Mouse (Mus musculus) limb, embryonic 11.5 days (tissue): ENCODE data around the gene Kank2. TPM values are rescaled to one million over a fixed set of nuclear protein-coding genes. Genes with fewer than 3 reads are reported as not detected.
A peak's percentile ranks its signal among the peaks of the same experiment; 100 is the strongest.

Source experiments
- ATAC-seq: fragments of 200-750 bp; cut with Nextera tagmentation; 2 replicates; pipeline ENCODE4 v1.8.0; 2017; ENCODE audit warnings: low read depth; ENCODE audit not compliant: insufficient number of reproducible peaks, low FRiP score, low TSS enrichment
- DNase-seq: peaks from one replicate; pipeline ENCODE4 v3.0.0-alpha.2; 2015; ENCODE audit warnings: low spot score
- H3K27ac ChIP-seq: fragments of 300-500 bp; sonication (generic); replicated peaks from 2 replicates; pipeline ENCODE4 v1.5.1; 2014; ENCODE audit warnings: low read depth, mild to moderate bottlenecking, low read length
- H3K27me3 ChIP-seq: fragments of 300-500 bp; sonication (generic); 2 replicates; pipeline ENCODE4 v1.6.1; 2014; ENCODE audit warnings: mild to moderate bottlenecking, low read length, mixed read lengths; ENCODE audit not compliant: control insufficient read depth, insufficient read depth
- H3K36me3 ChIP-seq: fragments of 300-500 bp; sonication (generic); 2 replicates; pipeline ENCODE4 v1.6.1; 2014; ENCODE audit warnings: mild to moderate bottlenecking, low read length, moderate library complexity, mixed read lengths; ENCODE audit not compliant: control insufficient read depth, insufficient read depth
- H3K4me1 ChIP-seq: fragments of 300-500 bp; sonication (generic); 2 replicates; pipeline ENCODE4 v1.6.1; 2014; ENCODE audit warnings: low read length, mixed read lengths; ENCODE audit not compliant: control insufficient read depth, insufficient read depth
- H3K4me2 ChIP-seq: fragments of 300-500 bp; sonication (generic); 2 replicates; pipeline ENCODE4 v1.6.1; 2014; ENCODE audit warnings: low read depth, mild to moderate bottlenecking, moderate library complexity; ENCODE audit not compliant: severe bottlenecking
- H3K4me3 ChIP-seq: fragments of 300-500 bp; sonication (generic); 2 replicates; pipeline ENCODE4 v1.5.1; 2014; ENCODE audit warnings: low read depth, low read length
- H3K9ac ChIP-seq: fragments of 300-500 bp; sonication (generic); 2 replicates; pipeline ENCODE4 v1.6.1; 2014; ENCODE audit warnings: mild to moderate bottlenecking, low read length
- H3K9me3 ChIP-seq: fragments of 300-500 bp; sonication (generic); 2 replicates; pipeline ENCODE4 v1.6.1; 2016; ENCODE audit warnings: low read length; ENCODE audit not compliant: control insufficient read depth
- WGBS: fragments of 180-500 bp; shearing (Covaris S2); extraction: QIAGEN DNeasy Blood & Tissue Kit; methylation state at CpG from one replicate; pipeline ENCODE4 v1.1.7; 2014; 5-methylcytosine and 5-hydroxymethylcytosine counted together
- microRNA-seq: library from miRNA; unstranded; fragments of <30 nt; microRNA quantifications from one replicate; pipeline ENCODE4, GENCODE M21; 2016
- polyA plus RNA-seq: library from polyadenylated mRNA; unstranded; fragments of >200 nt; fragmentation: Nextera tagmentation; extraction: Ambion mirVana; gene quantifications from 2 replicates; pipeline ENCODE4 v1.2.1, GENCODE M21; 2014

The Kank2 gene
- polyA plus RNA-seq, 1 experiment from 2014 or later = 11.6 TPM

GRCm38 (mm10) chr9:21723377-21724146 lies 75.0 kb downstream of the Kank2 start, which contains the start of gene Ldlr:
Gene Ldlr (plus strand): TSS chr9:21723483.
- peaks cover 5% of the 10 kb centered on the region for H3K4me1 ChIP-seq
- peak within 1 kb of the TSS; percentile 79 for H3K4me3 ChIP-seq
- ATAC-seq = peak; percentile 73
- H3K9ac ChIP-seq = peak within 1 kb of the TSS; percentile 74
- 0 out of 2 replicates have a peak, but pooled peaks cover 2% of the 10 kb centered on the region for H3K36me3 ChIP-seq
- H3K9me3 ChIP-seq = no peaks in the 10 kb centered on the region
- 0% methylated on average over 47 of the region's 47 CpGs for WGBS
- H3K4me2 ChIP-seq = peak within 1 kb of the TSS; percentile 66
- peak within 1 kb of the TSS; percentile 89 for H3K27ac ChIP-seq
- peak; percentile 90 for DNase-seq
- no peaks in the 10 kb centered on the region for H3K27me3 ChIP-seq

DNA sequence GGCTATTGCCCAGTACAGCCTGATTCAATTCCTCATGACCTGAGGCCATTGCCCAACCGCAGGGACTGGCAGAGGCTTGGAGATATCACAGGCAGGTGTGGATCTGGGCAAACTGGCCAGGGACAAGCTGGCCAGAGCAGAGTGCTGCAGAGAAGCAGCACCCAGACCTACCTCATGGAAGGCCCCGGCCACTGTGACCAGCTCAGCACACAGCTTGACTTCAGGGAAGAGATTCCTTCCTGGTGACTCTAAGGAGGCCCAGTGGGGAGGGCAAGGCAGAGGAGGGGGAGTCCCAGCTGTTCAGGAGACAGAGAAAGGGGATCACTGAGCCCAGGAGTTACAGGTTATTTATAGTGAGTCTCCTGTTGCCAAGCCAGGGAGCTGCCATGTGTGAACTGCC lies 77.5 kb downstream of the Kank2 start:
- Histone ChIP-seq H3K9me3 (no peaks in the 10 kb centered on the region), H3K36me3 (no peaks in the 10 kb centered on the region), H3K4me1 (peaks cover 5% of the 10 kb centered on the region), H3K4me2 (no peak overlapping the region), H3K27ac (no peak overlapping the region), H3K4me3 (no peak overlapping the region), H3K27me3 (no peaks in the 10 kb centered on the region), H3K9ac (no peak overlapping the region)
- 79% methylated on average over 2 of the region's 2 CpGs for WGBS
- DNase-seq (no peak), ATAC-seq (no peak)

DNA sequence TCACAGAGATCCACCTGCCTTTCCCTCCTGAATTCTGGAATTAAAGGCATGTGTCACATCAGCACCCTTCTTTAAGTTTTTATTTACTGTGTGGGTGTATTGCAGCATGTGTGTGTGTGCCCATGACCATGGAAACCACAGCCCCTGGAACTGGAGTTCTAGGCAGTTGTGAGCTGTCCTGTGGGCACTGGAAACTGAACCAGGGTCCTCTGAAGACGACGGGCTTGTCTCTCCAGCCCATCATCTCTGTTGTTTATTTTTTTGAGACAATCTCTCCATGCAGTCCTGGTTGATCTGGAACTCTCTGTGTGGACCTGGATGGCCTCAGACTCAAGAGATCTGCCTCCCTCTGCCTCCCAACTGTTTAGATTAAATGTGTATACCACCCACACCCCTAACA lies 81.5 kb downstream of the Kank2 start:
- no peak for ATAC-seq
- no peaks in the 10 kb centered on the region; the same call in 1 of the 2 replicates for H3K36me3 ChIP-seq
- no peak overlapping the region for H3K27ac ChIP-seq
- no peak overlapping the region for H3K9ac ChIP-seq
- H3K4me2 ChIP-seq = no peak overlapping the region
- H3K4me3 ChIP-seq = no peak overlapping the region
- no peak for DNase-seq
- H3K27me3 ChIP-seq = no peaks in the 10 kb centered on the region
- H3K9me3 ChIP-seq = no peaks in the 10 kb centered on the region
- 95% methylated on average over 2 of the region's 2 CpGs for WGBS
- H3K4me1 ChIP-seq = no peaks in the 10 kb centered on the region

Small RNAs within 50 kb of the gene (microRNA-seq; reads per million reads assigned to microRNA genes)
- gene Mir7083 = 12.5 reads per million, percentile 22 among the genes with 10 or more reads in this experiment

Other genes with a start within 250 kb of the Kank2 start
- 44.1 and 44.9 TPM in 2 replicates for gene Timm29, start 206.0 kb downstream of the Kank2 start, polyA plus RNA-seq
- gene Yipf2, start 205.9 kb downstream of the Kank2 start, polyA plus RNA-seq = 14.0 and 18.0 TPM in 2 replicates
- 143 and 155 TPM in 2 replicates for gene Smarca4, start 182.6 kb downstream of the Kank2 start, polyA plus RNA-seq
- gene Ldlr, start 75.3 kb downstream of the Kank2 start, polyA plus RNA-seq = 15.2 and 23.2 TPM in 2 replicates
- gene Spc24, start 38.4 kb downstream of the Kank2 start, polyA plus RNA-seq = 176 and 183 TPM in 2 replicates
- gene Angptl8, start 36.8 kb upstream of the Kank2 start, polyA plus RNA-seq = 0.64 and 0.82 TPM in 2 replicates
- gene Dock6, start 53.9 kb upstream of the Kank2 start, polyA plus RNA-seq = 37.4 and 42.7 TPM in 2 replicates
- 4.9 and 5.2 TPM in 2 replicates for gene Rab3d, start 119.4 kb upstream of the Kank2 start, polyA plus RNA-seq
- gene Ccdc159, start 128.7 kb upstream of the Kank2 start, polyA plus RNA-seq = 3.5 and 4.8 TPM in 2 replicates
- 29.7 and 29.9 TPM in 2 replicates for gene Tmem205, start 128.8 kb upstream of the Kank2 start, polyA plus RNA-seq
- 6.6 and 8.2 TPM in 2 replicates for gene Plppr2, start 138.3 kb upstream of the Kank2 start, polyA plus RNA-seq
- gene Swsap1, start 157.0 kb upstream of the Kank2 start, polyA plus RNA-seq = 17.4 and 20.0 TPM in 2 replicates
- 4.9 and 5.8 TPM in 2 replicates for gene Epor, start 164.8 kb upstream of the Kank2 start, polyA plus RNA-seq
- 1.6 and 2.5 TPM in 2 replicates for gene Rgl3, start 190.7 kb upstream of the Kank2 start, polyA plus RNA-seq
- 1.8 and 2.1 TPM in 2 replicates for gene Ccdc151, start 203.9 kb upstream of the Kank2 start, polyA plus RNA-seq
- 86.4 and 93.0 TPM in 2 replicates for gene Prkcsh, start 204.1 kb upstream of the Kank2 start, polyA plus RNA-seq